Mouse (Mus musculus): ENCODE data around the gene Kdm5d. TPM values are rescaled to one million over a fixed set of nuclear protein-coding genes. Genes with fewer than 3 reads are reported as not detected.

Kdm5d gene
- 1 to 10 TPM in 2 of 4 experiments, not detected in 2; 7.9 to 9.6 TPM for total RNA-seq (2022)

GRCm38 (mm10) chrY:897393-898227 lies at the start of gene Kdm5d:
Gene Kdm5d, plus strand, starts transcription at chrY:897788.
- peak in 1 of 2 experiments; percentile 6 for DNase-seq (ENCODE audit: low spot score in 2 of 2)

GRCm38 (mm10) chrY:872404-872803 lies 25.2 kb upstream of the Kdm5d start:
- no peak for DNase-seq (ENCODE audit: low spot score in 2 of 2)

GRCm38 (mm10) chrY:872855-873549 lies 24.6 kb upstream of the Kdm5d start:
- no peak for DNase-seq (ENCODE audit: low spot score in 2 of 2)

Small RNA genes within 50 kb of the gene (microRNA-seq; reads per million reads assigned to microRNA genes)
- not detected for gene Gm47281

Other genes with a start within 250 kb of the Kdm5d start
- gene Zfy1, start 100.4 kb upstream of the Kdm5d start, total RNA-seq (2022): not detected
- gene Uba1y, start 79.1 kb upstream of the Kdm5d start, total RNA-seq (2022): not detected
- 10 to 100 TPM in 2 of 4 experiments, not detected in 2; 45.7 to 50.2 TPM for gene Eif2s3y, start 112.8 kb downstream of the Kdm5d start, total RNA-seq (2022)

Measured in gastrocnemius, adult 8-10 months (tissue).